Mouse (Mus musculus) CH12.LX (cell line): ENCODE measurements at regions not wholly inside any gene's neighbourhood (a gene's known extent, or its start where the extent isn't known, plus 50 kb on each side); places are given as distances from the start of the nearest gene placed in this dataset.

Experiments used
- CTCF ChIP-seq, 2 experiments: IDR thresholded peaks in 1 of 2; conservative IDR thresholded peaks in 1 of 2; 2 replicates each; pipeline ENCODE4 v1.5.1; 2011 to 2012; ENCODE audit warnings: low read depth in 2 of 2, low read length in 2 of 2, improper control_type of control experiment in 1 of 2, inconsistent platforms in 1 of 2, mild to moderate bottlenecking in 1 of 2, moderate library complexity in 1 of 2
- ELF1 ChIP-seq: IDR thresholded peaks from 2 replicates; pipeline ENCODE4 v1.6.1; 2014; ENCODE audit warnings: low read depth, mild to moderate bottlenecking, inconsistent platforms, low read length, improper control_type of control experiment
- EP300 ChIP-seq: IDR thresholded peaks from 2 replicates; pipeline ENCODE4 v1.6.1; 2011; ENCODE audit warnings: low read length, improper control_type of control experiment
- ETS1 ChIP-seq: conservative IDR thresholded peaks from 2 replicates; pipeline ENCODE4 v1.6.1; 2012; ENCODE audit warnings: low read depth, mild to moderate bottlenecking, inconsistent platforms, low read length, improper control_type of control experiment, moderate library complexity
- MAFK ChIP-seq: IDR thresholded peaks from 2 replicates; pipeline ENCODE4 v1.6.1; 2011; ENCODE audit warnings: low read length, improper control_type of control experiment; ENCODE audit not compliant: insufficient replicate concordance
- MAX ChIP-seq: IDR thresholded peaks from 2 replicates; pipeline ENCODE4 v1.6.1; 2011; ENCODE audit warnings: low read length, improper control_type of control experiment
- MEF2A ChIP-seq: IDR thresholded peaks from 2 replicates; pipeline ENCODE4 v1.6.1; 2014; ENCODE audit warnings: low read depth, mild to moderate bottlenecking, inconsistent platforms, low read length, improper control_type of control experiment, borderline replicate concordance
- POLR2A ChIP-seq: IDR thresholded peaks from 2 replicates; pipeline ENCODE4 v1.6.1; 2011; ENCODE audit warnings: low read depth, mild to moderate bottlenecking, improper control_type of control experiment, low read length
- TCF12 ChIP-seq: IDR thresholded peaks from 2 replicates; pipeline ENCODE4 v1.6.1; 2014; ENCODE audit warnings: low read depth, mild to moderate bottlenecking, inconsistent platforms, low read length, improper control_type of control experiment

DNA sequence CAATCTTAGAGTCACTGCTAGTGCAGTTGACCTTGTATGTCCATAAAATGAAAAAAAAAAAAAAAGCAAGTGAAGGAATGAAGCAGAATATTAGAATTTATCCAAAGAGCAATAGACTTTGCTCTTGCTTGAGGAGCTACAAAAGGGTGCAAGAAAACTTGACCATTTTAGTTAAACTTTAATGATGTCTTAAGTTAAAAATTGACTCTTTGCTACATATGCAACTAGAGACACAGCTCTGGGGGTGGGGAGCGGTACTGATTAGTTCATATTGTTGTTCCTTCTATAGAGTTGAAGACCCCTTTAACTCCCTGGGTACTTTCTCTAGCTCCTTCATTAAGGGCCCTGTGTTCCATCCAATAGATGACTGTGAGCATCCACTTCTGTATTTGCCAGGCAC lies 915.0 kb upstream of the Gm8797 start:
- TF ChIP-seq EP300 (no peak), MEF2A (no peak), POLR2A (no peak), MAFK (no peak), MAX (no peak), CTCF (conservative IDR thresholded peaks at IDR 0.05 in 1 of 2, IDR thresholded peaks at IDR 0.05 in 1 of 2; ENCODE audit: low read depth in 2 of 2, low read length in 2 of 2) (no peak), ETS1 (no peak), ELF1 (no peak), TCF12 (no peak)
